Mouse (Mus musculus) heart, postnatal 0 days (tissue): ENCODE measurements around the gene Kdm4d. TPM values are rescaled to one million over a fixed set of nuclear protein-coding genes. Genes with fewer than 3 reads are reported as not detected.
"Not testable (repeated sequence)": the region's sequence is repeated elsewhere in the genome, so short reads cannot be mapped to it uniquely, and the experiment has no call there.

Experiments used
- ATAC-seq: fragments of 200-750 bp; cut with Nextera tagmentation; 2 replicates; pipeline ENCODE4 v1.8.0; 2017; ENCODE audit warnings: low read depth, moderate number of reproducible peaks, moderate library complexity; ENCODE audit not compliant: insufficient read depth
- DNase-seq: peaks from one replicate; pipeline ENCODE4 v3.0.0-alpha.2; 2016; ENCODE audit warnings: low spot score
- H3K27ac ChIP-seq: fragments of 300-500 bp; sonication (generic); 2 replicates; pipeline ENCODE4 v1.5.1; 2014; ENCODE audit warnings: low read depth, mild to moderate bottlenecking
- H3K27me3 ChIP-seq: fragments of 300-500 bp; sonication (generic); 2 replicates; pipeline ENCODE4 v1.6.1; 2014; ENCODE audit warnings: low read length, mixed read lengths; ENCODE audit not compliant: control insufficient read depth, insufficient read depth
- H3K36me3 ChIP-seq: fragments of 300-500 bp; sonication (generic); replicated peaks from 2 replicates; pipeline ENCODE4 v1.6.1; 2014; ENCODE audit warnings: low read length, mixed read lengths; ENCODE audit not compliant: control insufficient read depth, insufficient read depth
- H3K4me1 ChIP-seq: fragments of 300-500 bp; sonication (generic); 2 replicates; pipeline ENCODE4 v1.6.1; 2014; ENCODE audit warnings: antibody characterized with exemption; ENCODE audit not compliant: control insufficient read depth, insufficient read depth
- H3K4me2 ChIP-seq: fragments of 300-500 bp; sonication (generic); 2 replicates; pipeline ENCODE4 v1.6.1; 2014; ENCODE audit warnings: low read depth, mild to moderate bottlenecking, low read length, moderate library complexity
- H3K4me3 ChIP-seq: fragments of 300-500 bp; sonication (generic); 2 replicates; pipeline ENCODE4 v1.5.1; 2014; ENCODE audit warnings: low read depth, low read length
- H3K9ac ChIP-seq: fragments of 300-500 bp; sonication (generic); replicated peaks from 2 replicates; pipeline ENCODE4 v1.6.1; 2014; ENCODE audit warnings: low read depth, low read length, mixed read lengths
- H3K9me3 ChIP-seq: fragments of 300-500 bp; sonication (generic); replicated peaks from 2 replicates; pipeline ENCODE4 v1.6.1; 2016; ENCODE audit warnings: low read length; ENCODE audit not compliant: control insufficient read depth
- CTCF ChIP-seq: IDR thresholded peaks from 2 replicates; pipeline ENCODE4 v1.5.1; 2016; ENCODE audit warnings: antibody characterized with exemption, control low read depth, low read depth
- EP300 ChIP-seq: IDR thresholded peaks from 2 replicates; pipeline ENCODE4 v1.6.1; 2016; ENCODE audit warnings: antibody characterized with exemption, low read depth
- WGBS: fragments of 180-500 bp; shearing (Covaris S2); extraction: QIAGEN DNeasy Blood & Tissue Kit; methylation state at CpG from one replicate; pipeline ENCODE4 v1.1.7; 2014; 5-methylcytosine and 5-hydroxymethylcytosine counted together
- polyA plus RNA-seq: library from polyadenylated mRNA; unstranded; fragments of >200 nt; fragmentation: Nextera tagmentation; extraction: Ambion mirVana; gene quantifications from 2 replicates; pipeline ENCODE4 v1.2.1, GENCODE M21; 2015
- total RNA-seq: library from RNA; depleted of rRNA; stranded (reverse); fragments of >200 nt; gene quantifications from 2 replicates; pipeline ENCODE4 v1.2.3, GENCODE M21; 2014; ENCODE audit warnings: low replicate concordance

Kdm4d gene
- total and polyA plus RNA-seq, 2 experiments from 2014 or later: 0.12 TPM; not detected in 1

DNA sequence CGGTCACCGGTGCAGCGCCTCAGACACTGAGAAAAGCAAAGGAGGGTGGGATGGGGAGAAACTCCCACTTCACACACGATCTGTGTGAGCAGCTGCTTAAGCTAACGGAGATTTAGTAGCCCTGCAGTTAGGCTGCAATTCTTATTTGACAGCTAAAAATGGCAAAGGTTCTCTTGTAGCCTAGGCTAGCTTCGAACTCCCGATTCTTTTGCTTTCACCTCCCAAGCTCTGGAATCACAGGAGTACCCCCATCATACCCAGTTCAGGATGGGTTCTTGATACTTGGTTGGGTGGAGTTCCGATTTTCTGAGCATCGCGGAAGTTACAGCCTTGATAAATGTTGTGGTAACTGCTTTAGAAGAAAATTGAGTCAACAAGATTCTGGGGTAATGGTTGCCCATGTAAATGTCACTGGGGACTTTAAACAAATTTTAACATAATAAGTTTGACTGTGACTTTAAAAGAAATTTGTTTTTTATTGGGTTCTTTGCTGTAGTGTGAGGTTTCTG is 688 bp upstream of the Kdm4d start:
- Histone ChIP-seq H3K36me3 (peaks cover 39% of the 10 kb centered on the region), H3K4me3 (peak overlapping the region; percentile 70), H3K27me3 (no peaks in the 10 kb centered on the region), H3K9me3 (no peaks in the 10 kb centered on the region), H3K4me1 (no peaks in the 10 kb centered on the region; the same call in 1 of the 2 replicates), H3K27ac (peak overlapping the region; percentile 65), H3K4me2 (peak overlapping the region; percentile 69), H3K9ac (peak overlapping the region; percentile 69)
- no peak for ATAC-seq
- DNase-seq: no peak
- TF ChIP-seq EP300 (no peak), CTCF (no peak)
- WGBS: 2% methylated on average over 10 of the region's 10 CpGs

DNA sequence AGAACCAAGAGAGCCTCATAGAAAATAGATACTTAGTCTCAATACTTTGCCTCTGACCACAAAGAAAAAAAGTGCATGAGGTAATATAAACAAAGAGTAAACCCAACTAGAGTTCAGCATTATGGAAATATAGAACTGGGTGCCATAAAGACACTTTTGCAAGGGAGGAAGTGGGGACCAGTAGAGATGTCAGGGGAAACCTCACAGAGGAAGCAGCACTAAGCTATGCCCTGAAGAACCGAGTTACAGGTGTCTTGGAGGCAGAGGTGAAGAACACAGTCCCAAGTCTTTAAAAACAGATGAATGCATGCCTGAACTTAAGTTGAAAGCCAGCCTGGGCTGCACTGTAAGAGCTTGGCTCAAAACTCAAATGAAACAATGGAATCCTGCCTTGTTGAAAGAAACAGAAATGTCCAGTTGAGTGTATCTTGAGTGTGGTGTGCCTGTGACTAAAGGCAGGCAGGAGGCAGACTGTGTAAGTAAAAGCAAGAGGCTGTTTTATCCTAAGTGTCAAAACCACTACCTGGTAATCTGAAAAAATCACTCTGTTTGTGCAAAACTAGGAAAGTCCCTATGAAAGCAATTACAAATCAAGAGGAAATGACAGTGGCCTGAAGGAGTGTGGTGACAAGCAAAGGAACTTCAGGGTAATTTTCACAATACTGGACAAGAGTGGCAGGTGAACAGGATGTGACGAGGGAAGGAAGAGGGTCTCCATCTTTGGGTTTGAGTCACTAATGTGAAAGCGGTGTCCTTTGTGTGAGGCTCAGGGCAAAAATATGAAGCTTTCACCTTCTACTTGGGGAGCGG is 1.2 kb downstream of the Kdm4d start:
- H3K9me3 ChIP-seq: no peaks in the 10 kb centered on the region
- H3K27me3 ChIP-seq: no peaks in the 10 kb centered on the region
- no peaks in the 10 kb centered on the region; the same call in 1 of the 2 replicates for H3K4me1 ChIP-seq
- H3K4me2 ChIP-seq: peak overlapping the region; percentile 80; the same call in 1 of the 2 replicates
- DNase-seq (no peak), ATAC-seq (no peak)
- no peak for TF ChIP-seq EP300
- no peak for TF ChIP-seq CTCF
- 70% methylated on average over 4 of the region's 4 CpGs for WGBS
- H3K27ac ChIP-seq: no peak overlapping the region
- H3K36me3 ChIP-seq: peaks cover 22% of the 10 kb centered on the region
- H3K4me3 ChIP-seq: no peak overlapping the region; the same call in 1 of the 2 replicates
- H3K9ac ChIP-seq: no peak overlapping the region

DNA sequence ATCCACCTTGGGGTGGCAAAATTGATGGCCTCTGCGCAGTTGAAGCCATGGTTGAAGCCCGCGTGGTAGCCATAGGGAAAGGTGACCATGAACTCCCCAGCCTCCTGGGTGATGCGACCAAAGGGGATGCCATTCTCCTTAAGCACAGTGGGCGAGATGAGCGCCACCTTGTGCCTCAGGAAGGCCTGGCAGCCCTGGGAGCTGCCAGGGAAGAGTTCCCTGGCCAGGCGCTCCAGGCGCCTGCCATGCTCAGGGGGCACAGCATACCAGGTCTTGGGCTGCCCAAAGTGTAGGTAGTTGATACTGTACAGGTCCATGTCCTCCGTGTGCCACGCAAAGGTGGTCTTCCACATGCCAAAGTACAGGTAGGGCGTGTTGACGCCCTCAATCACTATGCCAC is 36.6 kb downstream of the Kdm4d start:
- not testable (repeated sequence) for H3K9ac ChIP-seq, H3K36me3 ChIP-seq, ATAC-seq, H3K27ac ChIP-seq, H3K27me3 ChIP-seq, H3K4me3 ChIP-seq, H3K9me3 ChIP-seq, DNase-seq, H3K4me2 ChIP-seq, H3K4me1 ChIP-seq
- WGBS: 69% methylated on average over 12 of the region's 12 CpGs

DNA sequence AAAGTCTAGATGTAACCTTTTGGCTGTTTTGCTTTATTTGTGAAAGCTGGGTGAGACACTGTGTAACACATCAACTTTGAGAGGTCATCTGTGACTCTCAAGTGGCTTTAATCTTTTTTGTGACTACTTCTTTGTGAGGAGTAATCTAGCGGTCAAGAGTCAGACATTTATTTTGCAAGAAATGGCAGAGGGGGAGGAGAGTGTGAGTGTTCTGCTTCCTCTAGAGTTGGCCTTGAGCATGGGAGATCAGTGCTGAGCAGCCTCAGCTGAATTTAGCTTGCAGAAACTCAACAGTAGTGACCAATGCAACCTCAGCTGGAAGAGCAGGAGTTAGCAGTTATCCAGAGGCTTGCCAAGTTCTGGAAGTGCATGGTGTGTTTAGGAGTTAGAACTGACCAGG is 37.7 kb downstream of the Kdm4d start:
- H3K9me3 ChIP-seq, H3K4me3 ChIP-seq, ATAC-seq, DNase-seq, H3K27ac ChIP-seq, H3K4me1 ChIP-seq, H3K9ac ChIP-seq, H3K27me3 ChIP-seq, H3K4me2 ChIP-seq, H3K36me3 ChIP-seq: not testable (repeated sequence)
- WGBS: 68% methylated on average over 1 of the region's 1 CpGs

DNA sequence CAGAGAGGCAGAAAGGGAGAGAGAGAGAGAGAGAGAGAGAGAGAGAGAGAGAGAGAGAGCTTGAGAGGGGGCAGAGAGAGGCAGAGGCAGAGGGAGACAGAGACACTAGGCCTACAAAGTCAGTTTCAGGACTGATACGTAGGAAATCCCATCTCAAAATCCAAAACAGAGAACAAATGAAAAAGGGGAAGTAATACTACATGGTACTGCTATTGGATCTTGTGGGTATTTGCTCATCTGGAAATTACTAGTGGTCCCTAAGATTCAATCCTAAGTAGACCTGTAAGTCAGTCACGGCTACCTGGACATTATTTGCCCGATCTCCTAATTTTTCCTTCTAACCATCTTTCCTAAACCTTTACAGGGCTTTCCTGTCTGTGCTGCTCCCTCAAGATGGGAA is 44.0 kb downstream of the Kdm4d start:
- no peaks in the 10 kb centered on the region for H3K27me3 ChIP-seq
- H3K9me3 ChIP-seq: no peaks in the 10 kb centered on the region
- no peak overlapping the region for H3K27ac ChIP-seq
- no peak overlapping the region for H3K4me2 ChIP-seq
- TF ChIP-seq CTCF (no peak), EP300 (no peak)
- no peak for DNase-seq
- WGBS: 81% methylated on average over 3 of the region's 3 CpGs
- no peaks in the 10 kb centered on the region for H3K36me3 ChIP-seq
- H3K4me1 ChIP-seq: no peaks in the 10 kb centered on the region
- no peak overlapping the region for H3K4me3 ChIP-seq
- no peak overlapping the region for H3K9ac ChIP-seq
- ATAC-seq: no peak

DNA sequence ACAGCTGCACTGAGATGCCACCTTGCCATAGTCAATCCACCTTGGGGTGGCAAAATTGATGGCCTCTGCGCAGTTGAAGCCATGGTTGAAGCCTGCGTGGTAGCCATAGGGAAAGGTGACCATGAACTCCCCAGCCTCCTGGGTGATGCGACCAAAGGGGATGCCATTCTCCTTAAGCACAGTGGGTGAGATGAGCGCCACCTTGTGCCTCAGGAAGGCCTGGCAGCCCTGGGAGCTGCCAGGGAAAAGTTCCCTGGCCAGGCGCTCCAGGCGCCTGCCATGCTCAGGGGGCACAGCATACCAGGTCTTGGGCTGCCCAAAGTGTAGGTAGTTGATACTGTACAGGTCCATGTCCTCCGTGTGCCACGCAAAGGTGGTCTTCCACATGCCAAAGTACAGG is 49.2 kb downstream of the Kdm4d start:
- 54% methylated on average over 8 of the region's 8 CpGs for WGBS
- not testable (repeated sequence) for DNase-seq, ATAC-seq, H3K9ac ChIP-seq, H3K27me3 ChIP-seq, H3K27ac ChIP-seq, H3K36me3 ChIP-seq, H3K4me2 ChIP-seq, H3K4me3 ChIP-seq, H3K9me3 ChIP-seq, H3K4me1 ChIP-seq

DNA sequence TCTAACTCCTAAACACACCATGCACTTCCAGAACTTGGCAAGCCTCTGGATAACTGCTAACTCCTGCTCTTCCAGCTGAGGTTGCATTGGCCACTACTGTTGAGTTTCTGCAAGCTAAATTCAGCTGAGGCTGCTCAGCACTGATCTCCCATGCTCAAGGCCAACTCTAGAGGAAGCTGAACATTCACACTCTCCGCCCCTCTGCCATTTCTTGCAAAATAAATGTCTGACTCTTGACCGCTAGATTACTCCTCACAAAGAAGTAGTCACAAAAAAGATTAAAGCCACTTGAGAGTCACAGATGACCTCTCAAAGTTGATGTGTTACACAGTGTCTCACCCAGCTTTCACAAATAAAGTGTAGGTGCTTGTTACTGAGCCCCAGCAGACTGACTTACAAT is 53.2 kb downstream of the Kdm4d start:
- H3K27ac ChIP-seq, H3K4me3 ChIP-seq, H3K4me1 ChIP-seq, H3K9ac ChIP-seq, H3K4me2 ChIP-seq, H3K9me3 ChIP-seq, H3K36me3 ChIP-seq, ATAC-seq, H3K27me3 ChIP-seq, DNase-seq: not testable (repeated sequence)
- 78% methylated on average over 2 of the region's 2 CpGs for WGBS
